Mouse (Mus musculus) midbrain, embryonic 12.5 days (tissue): ENCODE measurements around the gene Cdkn2aip. TPM values are rescaled to one million over a fixed set of nuclear protein-coding genes. Genes with fewer than 3 reads are reported as not detected.

Experiments used
- ATAC-seq: fragments of 200-750 bp; cut with Nextera tagmentation; 2 replicates; pipeline ENCODE4 v1.8.0; 2017; ENCODE audit warnings: low read depth, moderate TSS enrichment, moderate library complexity; ENCODE audit not compliant: low FRiP score
- H3K27ac ChIP-seq: fragments of 300-500 bp; sonication (generic); replicated peaks from 2 replicates; pipeline ENCODE4 v1.5.1; 2016; ENCODE audit warnings: mild to moderate bottlenecking
- H3K27me3 ChIP-seq: fragments of 300-500 bp; sonication (generic); 2 replicates; pipeline ENCODE4 v1.6.1; 2016; ENCODE audit warnings: mild to moderate bottlenecking
- H3K36me3 ChIP-seq: fragments of 300-500 bp; sonication (generic); 2 replicates; pipeline ENCODE4 v1.6.1; 2016
- H3K4me1 ChIP-seq: fragments of 300-500 bp; sonication (generic); 2 replicates; pipeline ENCODE4 v1.6.1; 2016
- H3K4me2 ChIP-seq: fragments of 300-500 bp; sonication (generic); replicated peaks from 2 replicates; pipeline ENCODE4 v1.6.1; 2016; ENCODE audit warnings: mild to moderate bottlenecking, moderate library complexity
- H3K4me3 ChIP-seq: fragments of 300-500 bp; sonication (generic); 2 replicates; pipeline ENCODE4 v1.5.1; 2016; ENCODE audit warnings: mild to moderate bottlenecking
- H3K9ac ChIP-seq: fragments of 300-500 bp; sonication (generic); replicated peaks from 2 replicates; pipeline ENCODE4 v1.6.1; 2016; ENCODE audit warnings: mild to moderate bottlenecking, moderate library complexity
- H3K9me3 ChIP-seq: fragments of 300-500 bp; sonication (generic); 2 replicates; pipeline ENCODE4 v1.6.1; 2016; ENCODE audit warnings: mild to moderate bottlenecking
- WGBS: fragments of 180-500 bp; shearing (Covaris S2); methylation state at CpG from one replicate; pipeline ENCODE4 v1.1.7; 2016; 5-methylcytosine and 5-hydroxymethylcytosine counted together
- polyA plus RNA-seq: library from polyadenylated mRNA; unstranded; fragments of >200 nt; fragmentation: Nextera tagmentation; extraction: Ambion mirVana; gene quantifications from 2 replicates; pipeline ENCODE4 v1.2.1, GENCODE M21; 2016

The Cdkn2aip gene
- polyA plus RNA-seq, 1 experiment from 2014 or later, result 47.7 TPM

DNA sequence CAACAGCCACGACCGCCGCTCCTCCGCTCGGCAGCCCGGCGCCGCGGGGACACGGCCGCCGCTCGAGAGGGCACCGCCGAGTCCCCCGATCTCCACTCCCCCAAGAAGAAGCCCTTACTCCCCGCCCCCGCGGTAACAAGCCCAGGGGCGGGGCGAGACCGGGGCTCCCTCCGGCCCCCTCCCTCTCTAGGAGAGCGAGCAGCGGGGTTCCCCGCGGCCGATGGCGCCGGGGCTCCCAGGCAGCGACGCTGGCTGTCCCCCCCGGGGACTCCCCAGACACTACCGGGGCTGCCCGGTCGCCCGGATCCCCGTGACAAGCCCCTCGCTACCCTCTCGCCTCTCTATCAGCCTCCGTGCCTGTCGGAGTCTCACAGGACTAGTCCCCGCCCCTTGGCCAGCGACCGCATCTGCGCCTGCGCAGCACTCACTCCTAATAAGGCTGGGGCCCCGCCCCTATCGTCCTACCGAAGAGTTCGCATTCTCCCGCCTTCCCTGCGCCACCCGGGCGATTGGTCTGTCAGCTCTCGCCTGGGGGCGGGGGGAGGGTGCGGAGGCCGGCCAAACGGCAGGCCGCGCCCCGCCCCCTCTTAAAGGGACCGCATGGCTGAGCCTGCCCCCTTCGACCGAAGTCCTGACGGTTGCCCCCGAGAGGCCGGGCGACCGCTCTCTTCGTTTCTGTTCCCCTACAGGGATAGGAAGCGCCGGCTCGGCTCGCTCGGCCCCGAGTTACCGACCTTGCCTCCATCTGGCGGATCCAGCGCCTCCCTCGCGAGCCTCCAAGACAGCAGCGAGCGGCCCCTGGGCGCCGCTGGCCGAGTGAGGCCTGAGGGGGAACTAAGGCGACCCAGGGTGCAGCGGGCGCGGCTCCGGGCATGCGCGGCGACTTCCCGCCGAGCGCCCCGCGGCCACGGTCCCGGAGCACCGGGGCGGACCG is 38.7 kb downstream of the Cdkn2aip start, which contains the start of gene Ing2:
TSS of gene Ing2 (minus strand) at position 780 of the 934 bp plus-strand sequence.
- H3K4me3 ChIP-seq, result peak within 1 kb of the TSS; percentile 93
- ATAC-seq, result peak; percentile 90

DNA sequence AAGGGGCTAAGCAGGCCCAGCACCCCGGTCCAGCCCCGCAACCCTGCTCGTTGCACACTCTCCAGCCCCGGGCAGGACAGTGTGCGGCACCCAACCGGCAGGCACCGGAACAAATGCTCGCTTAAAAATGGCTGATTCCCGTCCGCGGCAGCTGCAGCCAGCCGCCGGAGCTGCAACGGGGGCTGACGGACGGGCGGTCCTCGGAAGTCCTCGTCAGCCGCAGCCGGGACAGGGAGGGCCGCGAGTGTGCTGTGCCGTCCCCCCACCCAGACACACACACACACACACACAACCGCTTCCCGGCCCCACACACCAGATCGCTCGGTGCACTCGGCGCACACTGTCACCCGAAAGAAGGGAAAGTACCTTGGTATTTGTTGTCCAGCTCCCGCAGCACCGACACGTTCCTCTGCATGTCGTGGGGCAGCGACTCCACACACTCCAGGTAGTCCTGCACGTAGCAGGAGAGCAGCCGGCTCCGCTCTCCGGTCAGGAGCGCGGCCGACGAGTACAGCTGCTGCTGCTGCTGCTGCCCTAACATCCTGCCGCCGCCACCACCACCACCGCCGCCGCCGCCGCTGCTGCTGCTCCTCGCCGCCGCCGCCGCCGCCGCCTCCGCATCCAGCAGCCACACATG is 39.5 kb downstream of the Cdkn2aip start:
- peak; percentile 38 for ATAC-seq
- Histone ChIP-seq H3K4me1 (0 out of 2 replicates have a peak, but pooled peaks cover 7% of the 10 kb centered on the region), H3K27ac (peak overlapping the region; percentile 91), H3K27me3 (no peaks in the 10 kb centered on the region), H3K4me3 (peak overlapping the region; percentile 93), H3K36me3 (no peaks in the 10 kb centered on the region), H3K4me2 (peak overlapping the region; percentile 68), H3K9me3 (no peaks in the 10 kb centered on the region), H3K9ac (peak overlapping the region; percentile 89)
- under 1% methylated on average over 47 of the region's 59 CpGs for WGBS

More for the DNA sequence above, 38.7 kb downstream of the Cdkn2aip start, which contains the start of gene Ing2:
- no peaks in the 10 kb centered on the region for H3K9me3 ChIP-seq
- 0 out of 2 replicates have a peak, but pooled peaks cover 7% of the 10 kb centered on the region for H3K4me1 ChIP-seq
- no peaks in the 10 kb centered on the region for H3K36me3 ChIP-seq
- WGBS, result under 1% methylated on average over 93 of the region's 106 CpGs
- H3K27me3 ChIP-seq, result no peaks in the 10 kb centered on the region
- peak within 1 kb of the TSS; percentile 89 for H3K9ac ChIP-seq
- H3K27ac ChIP-seq, result peak within 1 kb of the TSS; percentile 91
- peak within 1 kb of the TSS; percentile 75 for H3K4me2 ChIP-seq

DNA sequence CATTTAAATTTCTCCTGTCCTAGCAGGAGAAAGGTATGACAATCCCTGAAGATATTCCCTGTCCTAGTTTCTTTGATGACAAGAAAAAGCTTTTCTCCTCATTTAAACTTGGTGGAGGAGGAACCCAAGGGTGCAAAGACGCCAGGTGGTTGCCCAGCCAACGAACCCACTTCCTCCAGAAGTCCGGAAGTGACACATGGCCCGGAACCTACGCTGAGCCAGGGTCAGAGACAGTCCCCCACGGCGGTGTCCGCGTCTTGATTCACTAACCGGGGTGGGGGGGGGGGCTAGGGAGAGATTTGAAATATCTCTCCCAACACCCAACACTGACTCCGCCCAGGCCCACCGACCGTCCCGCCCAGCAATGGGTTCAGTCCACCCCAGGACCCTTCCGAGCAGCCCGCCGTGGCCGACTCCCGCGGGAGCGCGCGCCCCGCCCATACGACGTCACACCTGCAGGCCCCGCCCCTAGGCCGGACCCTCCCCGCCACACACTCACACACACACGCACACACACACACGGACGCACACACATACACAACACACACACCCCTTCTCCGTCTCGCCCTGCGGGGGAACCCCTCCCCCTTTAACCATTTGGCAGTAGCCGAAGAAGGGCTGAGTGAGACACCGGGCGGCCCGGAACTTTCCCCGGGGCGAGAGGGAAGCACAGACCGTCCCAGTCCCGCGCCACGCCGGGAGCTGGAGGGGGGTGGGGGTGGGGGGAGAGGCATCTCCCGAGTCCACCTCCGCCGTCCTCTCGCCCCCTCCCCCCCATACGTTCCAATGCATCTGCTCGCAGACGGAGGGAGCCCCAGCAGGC is 40.2 kb downstream of the Cdkn2aip start:
- Histone ChIP-seq H3K9ac (peak overlapping the region; percentile 89), H3K36me3 (peaks cover 5% of the 10 kb centered on the region), H3K9me3 (no peaks in the 10 kb centered on the region), H3K27me3 (no peaks in the 10 kb centered on the region), H3K4me1 (0 out of 2 replicates have a peak, but pooled peaks cover 7% of the 10 kb centered on the region), H3K27ac (peak overlapping the region; percentile 91), H3K4me3 (peak overlapping the region; percentile 93), H3K4me2 (peak overlapping the region; percentile 68)
- ATAC-seq, result peak; percentile 61
- WGBS, result under 1% methylated on average over 47 of the region's 53 CpGs

DNA sequence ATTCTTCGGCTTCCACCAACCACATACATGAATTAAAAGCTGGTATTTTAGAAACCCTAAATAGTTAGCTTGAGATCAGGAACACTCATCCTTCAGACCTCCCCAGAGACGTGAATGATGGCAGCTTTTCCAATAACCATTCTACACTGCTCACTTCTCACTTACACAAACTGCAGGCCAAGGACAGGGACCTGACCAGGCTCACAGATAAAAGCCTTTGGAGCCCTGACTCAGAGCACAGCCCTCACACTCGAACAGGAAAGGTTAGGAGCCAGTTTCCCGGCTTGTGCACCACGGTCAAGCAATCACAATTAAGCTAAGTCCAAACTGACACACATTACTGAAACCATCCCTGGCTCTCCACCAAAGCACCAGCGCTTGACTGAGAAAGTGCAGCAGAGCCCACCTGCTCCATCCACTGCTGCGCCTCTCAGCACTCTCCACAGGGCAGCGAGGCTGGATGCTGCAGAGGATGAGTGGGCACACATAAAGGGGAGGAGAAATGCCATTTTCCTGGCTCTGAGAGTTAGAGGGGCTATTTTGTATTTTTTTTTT is 49.4 kb downstream of the Cdkn2aip start:
- Histone ChIP-seq H3K9me3 (no peaks in the 10 kb centered on the region), H3K36me3 (peaks cover 8% of the 10 kb centered on the region), H3K4me3 (no peak overlapping the region), H3K27me3 (no peaks in the 10 kb centered on the region), H3K4me2 (no peak overlapping the region), H3K4me1 (no peaks in the 10 kb centered on the region), H3K27ac (no peak overlapping the region), H3K9ac (no peak overlapping the region)
- WGBS, result 89% methylated on average over 8 of the region's 8 CpGs
- ATAC-seq, result no peak

DNA sequence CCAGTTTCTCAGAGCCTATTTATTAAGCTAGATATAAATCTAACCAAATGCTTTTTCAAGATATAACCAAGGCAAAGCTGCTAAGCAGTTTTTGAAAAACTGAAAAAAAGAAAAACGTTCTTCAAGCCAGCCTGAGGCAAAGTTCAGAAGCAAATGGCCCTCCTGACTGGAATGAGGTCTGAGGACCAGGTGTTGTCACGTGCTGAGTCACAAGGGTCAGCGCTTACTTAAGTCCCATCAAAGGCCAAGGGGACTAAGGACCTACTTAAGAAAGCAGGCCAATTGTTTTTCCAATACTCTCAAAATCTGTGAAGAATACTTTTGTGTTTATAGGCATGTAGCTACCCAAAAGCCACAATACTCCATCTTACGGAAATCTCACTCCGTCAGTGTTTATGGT is 50.5 kb downstream of the Cdkn2aip start:
- Histone ChIP-seq H3K27me3 (no peaks in the 10 kb centered on the region), H3K9me3 (no peaks in the 10 kb centered on the region), H3K4me1 (no peaks in the 10 kb centered on the region), H3K4me2 (no peak overlapping the region), H3K9ac (no peak overlapping the region), H3K36me3 (peaks cover under 1% of the 10 kb centered on the region; the same call in 1 of the 2 replicates), H3K4me3 (no peak overlapping the region), H3K27ac (no peak overlapping the region)
- no peak for ATAC-seq
- 87% methylated on average over 5 of the region's 5 CpGs for WGBS

DNA sequence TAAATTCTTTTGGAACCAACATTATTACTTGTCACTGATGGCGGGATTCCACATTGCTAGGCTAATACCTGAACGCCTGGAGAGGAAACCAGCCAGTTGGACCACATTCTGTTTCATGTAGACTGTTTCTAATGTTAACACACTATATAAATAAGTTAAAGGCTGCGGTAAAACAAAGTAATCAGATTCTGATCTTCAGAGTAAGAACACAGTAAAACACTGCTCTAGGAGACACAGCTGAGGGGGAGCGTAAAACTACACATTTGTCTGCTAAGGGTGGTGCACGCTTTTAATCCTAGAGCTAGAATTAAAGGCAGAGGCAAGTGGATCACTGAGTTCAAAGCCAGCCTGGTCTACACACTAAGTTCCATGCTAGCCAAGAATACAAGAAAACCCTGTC is 51.0 kb downstream of the Cdkn2aip start:
- H3K27ac ChIP-seq, result no peak overlapping the region
- H3K9ac ChIP-seq, result no peak overlapping the region
- WGBS, result 98% methylated on average over 5 of the region's 5 CpGs
- H3K36me3 ChIP-seq, result no peaks in the 10 kb centered on the region; the same call in 1 of the 2 replicates
- H3K4me3 ChIP-seq, result no peak overlapping the region
- H3K4me2 ChIP-seq, result no peak overlapping the region
- no peaks in the 10 kb centered on the region for H3K4me1 ChIP-seq
- H3K9me3 ChIP-seq, result no peaks in the 10 kb centered on the region
- no peak for ATAC-seq
- no peaks in the 10 kb centered on the region for H3K27me3 ChIP-seq

DNA sequence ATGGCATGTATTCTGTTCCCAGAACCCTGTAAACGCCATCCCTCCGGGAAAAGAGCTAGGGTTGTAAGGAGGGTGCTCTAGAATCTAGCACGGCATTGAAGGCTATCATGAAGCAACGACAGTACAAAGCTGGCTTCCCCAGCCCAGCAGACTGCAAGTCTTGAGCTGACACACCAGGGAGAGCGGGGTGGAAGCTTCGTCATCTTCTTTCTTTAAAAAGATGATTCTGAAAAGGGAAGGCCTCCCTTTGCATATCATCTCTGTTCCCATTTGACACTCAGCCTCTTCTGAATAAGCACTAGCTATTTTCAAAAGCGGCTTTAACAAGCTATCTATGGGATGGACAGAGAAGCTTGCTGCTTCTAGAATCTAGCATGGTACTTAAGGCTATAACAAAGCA is 53.3 kb downstream of the Cdkn2aip start:
- Histone ChIP-seq H3K27me3 (no peaks in the 10 kb centered on the region), H3K9me3 (no peaks in the 10 kb centered on the region), H3K4me2 (no peak overlapping the region), H3K4me3 (no peak overlapping the region), H3K36me3 (no peaks in the 10 kb centered on the region), H3K9ac (no peak overlapping the region), H3K4me1 (no peaks in the 10 kb centered on the region), H3K27ac (no peak overlapping the region)
- WGBS, result 90% methylated on average over 7 of the region's 7 CpGs
- no peak for ATAC-seq

DNA sequence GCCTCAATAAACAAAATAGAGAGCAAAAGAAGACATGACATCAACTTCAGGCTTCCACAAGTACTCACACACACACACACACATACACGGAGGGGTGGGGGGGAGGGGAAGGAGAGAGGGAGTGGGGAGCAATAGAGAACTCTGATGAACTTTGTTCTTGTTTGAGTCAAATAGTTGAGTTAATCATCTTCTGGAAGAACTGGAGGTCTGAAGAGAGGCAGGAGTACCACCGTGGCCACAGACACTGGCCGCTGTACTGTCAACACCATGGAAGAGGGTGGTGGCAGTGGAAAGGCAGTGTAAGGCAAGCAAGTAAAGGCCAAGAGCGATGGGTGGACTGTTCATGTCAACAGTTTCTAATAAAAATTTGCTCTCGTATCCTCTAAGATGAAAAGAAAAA is 54.3 kb downstream of the Cdkn2aip start:
- WGBS, result 90% methylated on average over 5 of the region's 5 CpGs
- no peak for ATAC-seq

More for the DNA sequence above, 54.3 kb downstream of the Cdkn2aip start:
- Histone ChIP-seq H3K27ac (no peak overlapping the region), H3K4me1 (no peaks in the 10 kb centered on the region), H3K9me3 (no peaks in the 10 kb centered on the region), H3K36me3 (no peaks in the 10 kb centered on the region), H3K4me2 (no peak overlapping the region), H3K27me3 (no peaks in the 10 kb centered on the region), H3K4me3 (no peak overlapping the region), H3K9ac (no peak overlapping the region)

Other genes starting within 250 kb of the Cdkn2aip start
- 46.1 and 48.3 TPM in 2 replicates for gene Trappc11, start 180.5 kb downstream of the Cdkn2aip start, polyA plus RNA-seq
- 37.7 and 40.0 TPM in 2 replicates for gene Rwdd4a, start 180.3 kb downstream of the Cdkn2aip start, polyA plus RNA-seq
- 14.4 and 14.6 TPM in 2 replicates for gene Ing2, start 38.4 kb downstream of the Cdkn2aip start, polyA plus RNA-seq
- not detected in 2 replicates for gene Cldn24, start 108.2 kb upstream of the Cdkn2aip start, polyA plus RNA-seq
- gene Cldn22, start 110.5 kb upstream of the Cdkn2aip start, polyA plus RNA-seq, result not detected in 2 replicates